Mouse (Mus musculus) erythroblast, embryonic 14.5 days (primary cell): ENCODE measurements around the gene Chid1. TPM values are rescaled to one million over a fixed set of nuclear protein-coding genes. Genes with fewer than 3 reads are reported as not detected.

Experiments
- H3K27me3 ChIP-seq: 2 replicates; pipeline ENCODE4 v1.6.1; 2012; ENCODE audit warnings: inconsistent platforms; ENCODE audit not compliant: control insufficient read depth
- H3K36me3 ChIP-seq: 2 replicates; pipeline ENCODE4 v1.6.1; 2012; ENCODE audit warnings: mild to moderate bottlenecking, inconsistent platforms; ENCODE audit not compliant: control insufficient read depth
- H3K4me1 ChIP-seq: 2 replicates; pipeline ENCODE4 v1.6.1; 2012; ENCODE audit warnings: inconsistent platforms; ENCODE audit not compliant: control insufficient read depth
- H3K4me3 ChIP-seq: replicated peaks from 2 replicates; pipeline ENCODE3; 2012; ENCODE audit warnings: moderate library complexity, mild to moderate bottlenecking, inconsistent platforms
- H3K9me3 ChIP-seq: 2 replicates; pipeline ENCODE4 v1.6.1; 2012; ENCODE audit warnings: low read length, inconsistent platforms, mixed read lengths; ENCODE audit not compliant: control insufficient read depth
- GATA1 ChIP-seq: IDR thresholded peaks from 2 replicates; pipeline ENCODE4 v1.6.1; 2012; ENCODE audit warnings: low read length, inconsistent platforms, mixed read lengths
- TAL1 ChIP-seq: IDR thresholded peaks from 3 replicates; pipeline ENCODE4 v1.6.1; 2012; ENCODE audit warnings: low read length, inconsistent platforms, mixed read lengths
- polyA plus RNA-seq: library from polyadenylated mRNA; stranded (reverse); fragments of >175 nt; gene quantifications from 2 replicates; pipeline ENCODE4 v1.2.3, GENCODE M21; 2012

Gene Chid1
- polyA plus RNA-seq, 1 experiment: 1.7 TPM

- no peak for TF ChIP-seq TAL1
- TF ChIP-seq GATA1: no peak
- Histone ChIP-seq H3K9me3 (no peaks in the 10 kb centered on the region), H3K4me3 (peak within 1 kb of the TSS; percentile 71), H3K27me3 (no peaks in the 10 kb centered on the region), H3K4me1 (peaks cover 78% of the 10 kb centered on the region), H3K36me3 (peaks cover 50% of the 10 kb centered on the region)
Measured at GRCm38 (mm10) chr7:141443828-141444237, 95.8 kb downstream of the Chid1 start, which contains the start of gene Pidd1. Pidd1 (minus strand) TSS chr7:141444025.

Other genes with a start within 250 kb of the Chid1 start
- not detected in 2 replicates for gene Drd4, start 247.9 kb downstream of the Chid1 start, polyA plus RNA-seq
- 7.6 and 8.1 TPM in 2 replicates for gene Deaf1, start 212.2 kb downstream of the Chid1 start, polyA plus RNA-seq
- 4.6 TPM in 2 replicates for gene Tmem80, start 212.1 kb downstream of the Chid1 start, polyA plus RNA-seq
- 0.05 and 0.09 TPM in 2 replicates for gene Eps8l2, start 201.0 kb downstream of the Chid1 start, polyA plus RNA-seq
- gene Taldo1, start 147.7 kb downstream of the Chid1 start, polyA plus RNA-seq: 53.1 and 91.9 TPM in 2 replicates
- gene Gatd1, start 125.7 kb downstream of the Chid1 start, polyA plus RNA-seq: 0.16 and 0.42 TPM in 2 replicates
- gene Cend1, start 110.4 kb downstream of the Chid1 start, polyA plus RNA-seq: not detected in 2 replicates
- 0.70 and 0.97 TPM in 2 replicates for gene Slc25a22, start 102.0 kb downstream of the Chid1 start, polyA plus RNA-seq
- gene Pidd1, start 95.8 kb downstream of the Chid1 start, polyA plus RNA-seq: 5.6 and 9.3 TPM in 2 replicates
- 584 and 1,051 TPM in 2 replicates for gene Rplp2, start 92.5 kb downstream of the Chid1 start, polyA plus RNA-seq
- 3.0 and 3.4 TPM in 2 replicates for gene Pnpla2, start 84.7 kb downstream of the Chid1 start, polyA plus RNA-seq
- 0.06 and 0.12 TPM in 2 replicates for gene Cracr2b, start 78.8 kb downstream of the Chid1 start, polyA plus RNA-seq
- gene Cd151, start 72.5 kb downstream of the Chid1 start, polyA plus RNA-seq: 1.0 and 1.1 TPM in 2 replicates
- gene Polr2l, start 64.7 kb downstream of the Chid1 start, polyA plus RNA-seq: 15.4 and 17.1 TPM in 2 replicates
- 0.31 and 0.46 TPM in 2 replicates for gene Tspan4, start 64.6 kb downstream of the Chid1 start, polyA plus RNA-seq
- gene Ap2a2, start 22.3 kb upstream of the Chid1 start, polyA plus RNA-seq: 8.6 and 9.2 TPM in 2 replicates
- 0.47 and 0.57 TPM in 2 replicates for gene Muc6, start 115.5 kb upstream of the Chid1 start, polyA plus RNA-seq
- 0.06 and 0.08 TPM in 2 replicates for gene Muc2, start 150.5 kb upstream of the Chid1 start, polyA plus RNA-seq
- under 0.01 TPM in 1 of 2 replicates, not detected in the other for gene Muc5ac, start 249.1 kb upstream of the Chid1 start, polyA plus RNA-seq